Mouse (Mus musculus) mature B cell (primary cell): ENCODE measurements around the gene Eya2.
"Not testable (repeated sequence)": the region's sequence is repeated elsewhere in the genome, so short reads cannot be mapped to it uniquely, and the experiment has no call there.

Experiments used
- in situ Hi-C: fragments of 300-500 bp; cut with MboI; formaldehyde crosslinking; loops from 2 replicates; pipeline ENCODE4 v1.14.3; 2019

The Eya2 gene

GRCm38 (mm10) chr2:165769375-165769948 is 174.6 kb downstream of the Eya2 start:
- in situ Hi-C loops: no loop called here

DNA sequence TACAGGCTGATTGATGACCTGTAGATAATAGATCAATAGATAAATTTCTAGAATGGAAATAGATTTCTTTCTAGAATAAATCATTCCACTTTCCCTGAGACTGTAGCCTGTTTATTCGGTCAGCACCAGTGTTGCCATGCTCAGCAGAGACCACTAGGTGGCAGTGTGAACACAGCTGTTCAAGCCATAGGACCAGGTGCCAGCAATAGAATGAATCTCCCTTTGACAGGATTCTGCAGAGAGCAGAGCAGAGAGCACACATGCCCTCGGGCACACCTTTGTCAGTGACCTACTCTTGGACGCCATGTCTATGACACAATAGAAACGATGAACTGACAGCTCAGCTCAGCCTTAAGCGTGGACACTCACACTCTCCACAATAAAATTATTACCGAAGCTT is 184.1 kb downstream of the Eya2 start:
- in situ Hi-C loops: no loop called here

DNA sequence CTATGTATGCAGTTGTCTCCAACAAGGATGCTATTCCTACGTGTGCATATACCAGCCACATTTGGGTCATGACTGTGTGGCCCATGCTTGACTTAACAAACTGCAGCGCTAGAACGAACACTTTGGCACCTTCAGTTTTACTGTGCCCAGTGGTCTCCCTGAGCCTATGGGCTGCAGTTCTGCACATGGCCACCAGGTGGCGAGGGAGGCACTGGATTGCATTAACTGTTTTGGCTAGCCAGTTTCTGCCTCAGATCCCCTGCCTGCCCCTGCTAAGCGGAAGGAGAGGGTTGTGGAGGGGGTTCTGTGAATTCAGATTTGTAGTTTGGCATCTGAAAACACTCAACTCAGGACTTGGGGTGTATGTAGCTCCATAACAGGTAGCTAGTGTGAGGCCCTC is 187.5 kb downstream of the Eya2 start:
- in situ Hi-C loops: no loop called here

GRCm38 (mm10) chr2:165785312-165786036 is 190.6 kb downstream of the Eya2 start:
- in situ Hi-C loops: no loop called here

- in situ Hi-C loops: no loop called here
Observed at GRCm38 (mm10) chr2:165786467-165786866, 191.6 kb downstream of the Eya2 start.

GRCm38 (mm10) chr2:165788005-165788404 is 193.2 kb downstream of the Eya2 start:
- in situ Hi-C loops: no loop called here

- in situ Hi-C loops: no loop called here
Observed at GRCm38 (mm10) chr2:165788796-165789195, 194.0 kb downstream of the Eya2 start.

DNA sequence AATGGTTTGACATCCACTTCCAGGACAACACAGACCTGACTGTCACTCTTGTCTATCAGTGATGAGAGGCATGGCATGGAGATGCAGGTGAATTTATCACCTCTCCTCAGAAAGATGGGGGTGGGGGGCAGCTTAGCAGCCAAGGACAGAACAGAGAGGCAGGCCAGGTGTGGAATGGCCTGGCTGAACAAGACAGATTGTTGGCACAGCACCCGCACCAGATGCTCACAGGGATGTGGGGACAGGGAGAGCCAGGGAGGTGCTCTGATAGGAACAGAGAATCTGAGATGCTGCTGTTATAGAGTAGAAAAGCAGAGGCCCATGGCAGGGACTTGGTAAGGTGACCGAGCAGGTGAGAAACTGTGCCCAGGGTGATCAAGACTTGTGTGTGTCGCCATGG is 194.8 kb downstream of the Eya2 start:
- in situ Hi-C loops: no loop called here

DNA sequence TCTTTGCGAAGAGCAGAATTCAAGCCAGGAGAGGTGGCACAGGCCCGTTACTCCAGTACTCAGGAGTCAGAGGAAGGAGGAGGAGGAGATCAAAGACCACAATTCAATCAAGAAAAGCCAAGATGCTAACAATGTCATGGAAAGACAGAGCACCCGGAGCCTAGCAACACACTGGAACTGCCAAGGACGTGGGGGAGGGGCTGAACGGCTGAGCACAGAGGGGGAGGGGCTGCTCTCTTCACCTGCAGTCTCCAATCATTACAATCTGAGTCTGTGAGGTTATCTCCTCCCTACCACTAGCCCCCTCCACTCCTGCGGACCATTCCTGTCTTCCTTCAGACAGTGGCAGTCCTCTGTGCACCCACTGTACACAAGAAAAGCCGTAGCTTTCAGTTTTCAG is 196.2 kb downstream of the Eya2 start:
- in situ Hi-C loops: no loop called here

GRCm38 (mm10) chr2:165791657-165792056 is 196.8 kb downstream of the Eya2 start:
- in situ Hi-C loops: no loop called here

DNA sequence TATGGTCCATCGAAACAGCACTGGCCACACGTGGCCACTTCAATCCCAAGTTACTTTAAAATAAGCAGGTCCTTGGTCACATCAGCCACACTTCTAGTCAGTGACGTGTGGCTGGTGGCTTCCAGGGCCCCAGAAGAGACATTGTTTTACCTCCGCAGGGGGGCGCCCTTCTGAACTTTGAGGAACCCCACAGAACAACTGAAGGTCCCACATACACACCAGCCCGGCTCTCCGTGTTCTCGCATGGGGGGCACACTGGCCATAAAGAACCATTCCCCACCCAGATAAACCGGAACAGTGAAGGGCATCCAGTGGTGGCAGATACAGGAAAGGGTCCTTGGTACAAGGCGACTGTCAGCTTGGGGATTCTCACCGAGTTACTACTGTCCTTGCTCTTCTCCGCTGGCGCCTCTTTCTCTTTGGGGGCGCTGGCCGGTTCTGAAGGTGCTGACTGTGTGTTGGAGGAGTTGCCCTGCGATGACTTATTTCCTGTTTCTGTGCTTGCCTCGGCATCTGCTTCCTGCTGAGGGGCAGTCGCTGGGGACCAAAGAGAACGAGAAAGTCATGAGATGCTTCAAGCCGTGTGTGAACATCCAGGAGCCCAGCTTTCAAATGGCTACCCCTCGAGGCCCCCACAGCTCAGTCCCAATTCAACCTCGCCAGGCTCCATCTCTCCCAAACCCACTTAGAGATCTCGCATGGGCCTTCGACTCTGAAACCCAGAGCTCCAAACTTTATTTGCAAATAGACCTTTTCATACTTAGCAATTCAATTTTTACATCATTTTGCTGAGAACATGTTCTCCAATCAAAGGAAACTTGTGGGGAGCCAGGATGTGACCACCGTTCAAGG is 197.8 kb downstream of the Eya2 start:
- in situ Hi-C loops: no loop called here

GRCm38 (mm10) chr2:165793283-165793638 is 198.4 kb downstream of the Eya2 start:
- in situ Hi-C loops: no loop called here

DNA sequence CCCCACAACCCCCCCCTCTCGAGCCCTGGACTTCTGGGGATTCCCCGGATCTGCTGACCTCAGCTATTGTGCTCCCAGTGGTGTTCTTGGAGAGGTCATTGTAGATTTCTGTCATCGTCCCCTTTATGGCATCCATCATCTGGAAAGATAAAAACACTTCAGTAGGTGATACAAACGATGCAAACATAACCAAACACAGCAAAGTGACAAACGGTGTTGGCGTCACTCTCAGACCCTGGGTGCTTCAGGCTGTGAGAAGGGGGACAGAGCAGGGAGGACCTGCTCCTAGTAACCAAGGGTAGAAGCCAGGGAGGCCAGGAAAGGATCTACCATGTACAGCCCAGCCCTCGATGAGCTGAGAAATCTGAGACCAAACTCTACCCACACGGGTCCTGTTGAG is 203.0 kb downstream of the Eya2 start:
- in situ Hi-C loops: no loop called here

- in situ Hi-C loops: not testable (repeated sequence)
Observed at GRCm38 (mm10) chr2:165800174-165800573, 205.3 kb downstream of the Eya2 start.

- in situ Hi-C loops: no loop called here
Observed at GRCm38 (mm10) chr2:165808179-165808975, 213.5 kb downstream of the Eya2 start.

DNA sequence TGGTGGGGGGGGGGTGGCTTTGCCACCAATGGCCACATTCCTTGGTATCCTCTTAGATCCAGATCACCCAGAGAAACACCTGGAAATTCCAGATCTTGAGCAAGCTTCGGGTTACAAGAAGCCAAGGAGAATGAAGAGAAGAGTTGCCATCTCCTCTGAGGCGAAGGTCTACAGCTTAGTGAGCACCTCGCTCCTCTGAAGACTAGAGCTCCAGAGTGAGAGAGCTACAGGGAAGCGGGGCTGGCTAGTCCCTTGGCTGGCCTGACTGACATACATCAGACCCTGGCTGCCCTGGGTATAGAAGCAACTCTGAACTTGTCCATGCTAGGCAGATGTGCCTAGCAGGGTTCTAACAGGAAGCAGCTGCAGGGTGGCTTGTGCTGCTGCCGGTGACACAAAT is 214.3 kb downstream of the Eya2 start:
- in situ Hi-C loops: no loop called here

DNA sequence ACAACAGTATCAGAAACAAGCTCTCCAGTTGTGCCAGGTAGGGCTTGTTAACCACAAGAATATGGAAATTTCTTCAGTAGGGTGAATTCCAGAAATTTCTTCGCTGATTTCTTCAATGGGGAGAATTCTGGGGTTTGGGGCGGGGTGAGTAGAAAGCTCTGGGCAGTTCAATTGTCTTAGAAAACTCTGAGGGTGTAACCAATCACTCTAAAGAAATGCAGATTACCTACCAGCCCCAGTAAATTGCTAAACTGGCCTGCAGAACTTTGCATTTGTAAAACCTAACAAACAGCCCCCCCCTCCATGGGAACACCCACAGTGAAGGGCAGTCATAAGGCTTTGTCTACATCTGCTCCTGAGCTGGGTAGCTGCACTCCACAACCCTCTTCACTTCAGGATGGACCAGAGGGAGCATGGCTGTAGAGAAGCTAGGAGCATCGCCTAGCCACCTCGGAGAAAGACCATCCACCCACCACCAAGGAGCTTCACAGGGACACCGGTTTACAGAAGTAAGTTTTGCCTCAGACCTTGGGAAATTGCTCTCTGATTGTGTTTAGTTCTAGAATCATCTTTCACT is 215.2 kb downstream of the Eya2 start:
- in situ Hi-C loops: no loop called here

DNA sequence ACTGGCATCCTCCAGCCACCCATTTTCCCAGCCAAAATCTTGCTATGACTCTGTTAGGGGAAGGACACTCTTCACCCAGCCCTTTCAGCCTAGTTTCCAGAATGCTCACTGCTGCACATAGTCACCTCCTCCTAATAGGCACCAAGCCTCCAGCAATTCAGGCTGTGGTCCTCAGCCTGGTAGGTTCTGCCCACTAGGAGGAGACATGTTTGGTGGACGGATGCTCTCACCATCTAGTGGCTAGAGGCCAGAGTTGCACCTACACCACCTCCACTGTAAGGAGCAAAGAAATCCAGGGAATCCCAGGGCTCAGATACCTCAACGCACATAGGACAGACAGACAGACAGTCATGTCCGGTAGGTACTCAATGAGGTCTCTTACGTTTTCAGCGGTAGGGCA is 216.7 kb downstream of the Eya2 start:
- in situ Hi-C loops: no loop called here

DNA sequence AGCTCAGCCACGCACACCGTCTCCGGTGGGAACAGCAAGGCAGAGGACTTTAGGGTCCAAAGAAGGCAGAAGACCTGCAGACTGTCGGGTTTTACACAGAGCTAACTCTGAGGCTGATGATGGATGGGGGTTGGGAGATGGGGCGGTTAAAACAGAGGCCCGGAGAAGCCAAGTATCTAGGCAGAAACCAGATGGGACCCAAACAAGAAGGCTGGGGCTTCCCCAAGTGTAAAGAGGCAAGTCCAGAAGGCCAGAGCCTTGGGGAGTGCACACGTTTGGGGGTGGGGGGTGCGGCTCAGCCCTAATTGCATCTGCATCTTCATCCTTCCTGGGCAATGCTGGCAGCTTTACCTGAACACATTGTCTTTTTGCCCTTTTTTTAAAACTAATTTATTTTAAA is 218.1 kb downstream of the Eya2 start:
- in situ Hi-C loops: no loop called here

DNA sequence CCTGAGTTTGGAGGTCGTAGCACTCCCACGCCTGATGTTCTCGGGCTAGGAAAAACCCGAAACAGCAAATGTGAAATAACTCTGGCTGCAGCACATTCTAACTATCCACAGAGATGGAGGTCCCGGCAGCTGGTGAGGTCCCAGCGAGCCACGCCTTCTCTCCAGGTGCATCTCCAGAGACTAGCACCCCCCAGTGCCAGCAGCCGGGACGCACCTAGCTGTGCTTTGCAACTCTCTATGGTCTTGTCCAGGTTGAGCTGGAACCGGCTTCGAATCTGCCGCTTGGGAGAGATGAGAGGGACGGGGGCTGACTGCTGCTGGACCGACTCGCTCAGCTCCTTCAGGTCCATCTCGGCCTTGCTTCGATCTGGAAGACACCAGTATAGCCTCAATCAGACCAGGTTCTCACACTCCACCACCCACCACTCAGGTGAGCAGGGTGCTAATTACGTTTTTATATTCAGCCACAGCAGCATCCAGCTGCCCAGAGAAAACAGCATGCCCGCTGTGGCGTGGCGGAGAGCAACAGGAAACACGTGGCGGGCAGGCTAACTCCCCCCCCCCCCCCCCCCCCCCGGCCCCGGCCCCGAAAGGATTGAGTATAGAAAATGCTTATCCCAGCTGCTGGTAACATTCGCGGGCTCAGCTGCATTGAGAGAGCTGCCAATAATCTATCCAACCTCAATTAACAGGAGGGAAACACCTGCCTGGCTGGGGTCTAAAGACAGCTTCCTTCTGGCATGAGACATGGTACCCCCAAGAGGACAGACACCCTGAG is 220.5 kb downstream of the Eya2 start:
- in situ Hi-C loops: no loop called here

- in situ Hi-C loops: no loop called here
Observed at GRCm38 (mm10) chr2:165817437-165817836, 222.6 kb downstream of the Eya2 start.
